Mouse (Mus musculus) left cerebral cortex, adult 2 months (tissue): ENCODE measurements around the gene Pkhd1. TPM values are rescaled to one million over a fixed set of nuclear protein-coding genes. Genes with fewer than 3 reads are reported as not detected.
"Not testable (repeated sequence)": the region's sequence is repeated elsewhere in the genome, so short reads cannot be mapped to it uniquely, and the experiment has no call there.

Experiments
- DNase-seq, 2 experiments: peaks; one replicate each; pipeline ENCODE4 v3.0.0; 2021 to 2022; ENCODE audit warnings: low spot score in 2 of 2, mixed read lengths in 1 of 2; ENCODE audit errors: extremely low spot score in 1 of 2
- H3K27ac ChIP-seq: fragments of 200-600 bp; 2 replicates; pipeline ENCODE4 v1.8.1; 2022
- H3K4me3 ChIP-seq: fragments of 200-600 bp; 2 replicates; pipeline ENCODE4 v1.8.1; 2022
- CTCF ChIP-seq: fragments of 200-600 bp; IDR thresholded peaks from 2 replicates; pipeline ENCODE4 v1.8.1; 2022; ENCODE audit warnings: antibody characterized with exemption, mild to moderate bottlenecking, moderate library complexity
- intact Hi-C: fragments of 180-260 bp; cut with DNase I; formaldehyde crosslinking; loops from one replicate; pipeline ENCODE4 v1.15.1; 2025
- total RNA-seq, 2 experiments: library from RNA; stranded (reverse); gene quantifications; 2 replicates each; pipeline ENCODE4 v1.2.3; 2021

Pkhd1 gene
- total RNA-seq, 2 experiments from 2014 or later: 0.09 TPM; not detected in 1

DNA sequence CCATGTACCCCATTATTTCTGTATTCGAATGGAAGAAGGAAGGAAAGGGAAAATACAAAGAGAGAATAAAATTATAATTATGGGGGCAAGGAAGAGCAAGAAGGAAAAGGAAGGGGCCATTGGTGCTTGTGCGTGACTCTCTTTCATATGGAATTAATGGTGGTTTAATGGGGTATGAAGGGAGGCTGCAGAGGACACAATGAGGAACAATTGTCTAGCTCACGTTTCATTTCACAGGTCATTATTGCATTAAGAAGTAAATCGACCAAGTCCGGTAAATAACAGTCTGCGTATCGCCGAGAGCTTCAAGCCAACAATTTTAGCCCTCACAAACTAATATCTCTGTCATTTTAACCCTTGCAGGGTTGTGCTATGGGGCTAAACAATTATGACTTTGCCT is 437.7 kb downstream of the Pkhd1 start:
- DNase-seq: no peak
- TF ChIP-seq CTCF: no peak
- no peak overlapping the region for H3K4me3 ChIP-seq
- H3K27ac ChIP-seq: no peak overlapping the region
- intact Hi-C loops: no loop called here

- intact Hi-C loops: no loop called here
- H3K27ac ChIP-seq: no peak overlapping the region
- no peak overlapping the region for H3K4me3 ChIP-seq
- no peak for TF ChIP-seq CTCF
- no peak for DNase-seq
These were observed 446.7 kb downstream of the Pkhd1 start for GRCm38 (mm10) chr1:20171199-20171598.

GRCm38 (mm10) chr1:20150627-20151026 is 467.2 kb downstream of the Pkhd1 start:
- H3K27ac ChIP-seq, DNase-seq, H3K4me3 ChIP-seq, intact Hi-C loops: not testable (repeated sequence)

- no peak overlapping the region for H3K27ac ChIP-seq
- intact Hi-C loops: no loop called here
- DNase-seq: no peak
- no peak overlapping the region for H3K4me3 ChIP-seq
- TF ChIP-seq CTCF: no peak
These were observed 467.8 kb downstream of the Pkhd1 start for GRCm38 (mm10) chr1:20150016-20150415.

DNA sequence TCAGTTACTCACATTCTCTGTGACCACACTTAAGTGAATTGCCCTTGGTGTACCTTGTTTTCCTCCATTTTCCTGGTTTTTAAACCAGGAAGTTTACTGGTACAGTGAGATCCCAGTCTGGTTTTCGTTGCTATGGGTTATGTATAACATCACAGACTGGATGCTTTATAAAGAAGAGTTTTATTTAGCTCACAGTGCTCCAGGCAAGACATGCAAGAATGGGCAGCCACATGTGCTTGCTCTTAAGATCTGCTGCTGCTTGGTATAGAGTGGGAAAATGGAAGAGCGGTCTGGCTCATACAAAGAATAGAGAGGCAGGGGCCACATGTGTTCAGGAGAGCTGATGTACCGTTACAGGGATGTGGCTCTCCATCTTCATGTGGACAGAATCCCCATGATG is 481.7 kb downstream of the Pkhd1 start:
- no peak overlapping the region for H3K4me3 ChIP-seq
- TF ChIP-seq CTCF: no peak
- intact Hi-C loops: no loop called here
- DNase-seq: no peak
- no peak overlapping the region for H3K27ac ChIP-seq

DNA sequence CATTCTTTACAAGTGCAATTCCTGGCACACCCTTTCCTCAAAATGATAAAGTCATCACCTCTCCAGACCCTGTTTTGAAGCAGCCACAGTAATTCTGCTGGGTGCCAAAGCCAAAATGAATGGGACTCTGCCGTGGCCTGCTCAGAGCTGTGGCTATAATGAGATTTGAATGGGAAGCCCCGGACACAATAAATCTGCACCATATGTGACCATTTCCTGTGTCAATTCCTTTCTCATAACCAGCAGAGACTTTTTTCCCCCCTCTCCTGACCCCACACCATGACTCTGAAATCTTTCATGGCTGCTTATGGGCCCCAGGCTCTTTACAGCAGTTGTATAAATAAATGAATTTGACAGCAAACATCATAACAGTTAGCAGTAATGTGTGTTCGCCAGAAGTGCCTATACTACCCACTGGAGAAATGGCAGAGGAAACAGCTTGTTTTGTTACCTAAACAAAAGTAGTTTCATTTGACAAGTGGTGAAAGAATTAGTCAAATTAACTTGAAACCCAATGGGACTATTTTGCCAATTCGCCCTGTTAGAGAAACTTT is 482.7 kb downstream of the Pkhd1 start:
- DNase-seq: no peak
- TF ChIP-seq CTCF: no peak
- intact Hi-C loops: no loop called here
- no peak overlapping the region for H3K27ac ChIP-seq
- no peak overlapping the region for H3K4me3 ChIP-seq

- intact Hi-C loops: no loop called here
- H3K27ac ChIP-seq: no peak overlapping the region
- no peak overlapping the region for H3K4me3 ChIP-seq
- TF ChIP-seq CTCF: no peak
- DNase-seq: no peak
These were observed 484.2 kb downstream of the Pkhd1 start for GRCm38 (mm10) chr1:20133636-20134035.

DNA sequence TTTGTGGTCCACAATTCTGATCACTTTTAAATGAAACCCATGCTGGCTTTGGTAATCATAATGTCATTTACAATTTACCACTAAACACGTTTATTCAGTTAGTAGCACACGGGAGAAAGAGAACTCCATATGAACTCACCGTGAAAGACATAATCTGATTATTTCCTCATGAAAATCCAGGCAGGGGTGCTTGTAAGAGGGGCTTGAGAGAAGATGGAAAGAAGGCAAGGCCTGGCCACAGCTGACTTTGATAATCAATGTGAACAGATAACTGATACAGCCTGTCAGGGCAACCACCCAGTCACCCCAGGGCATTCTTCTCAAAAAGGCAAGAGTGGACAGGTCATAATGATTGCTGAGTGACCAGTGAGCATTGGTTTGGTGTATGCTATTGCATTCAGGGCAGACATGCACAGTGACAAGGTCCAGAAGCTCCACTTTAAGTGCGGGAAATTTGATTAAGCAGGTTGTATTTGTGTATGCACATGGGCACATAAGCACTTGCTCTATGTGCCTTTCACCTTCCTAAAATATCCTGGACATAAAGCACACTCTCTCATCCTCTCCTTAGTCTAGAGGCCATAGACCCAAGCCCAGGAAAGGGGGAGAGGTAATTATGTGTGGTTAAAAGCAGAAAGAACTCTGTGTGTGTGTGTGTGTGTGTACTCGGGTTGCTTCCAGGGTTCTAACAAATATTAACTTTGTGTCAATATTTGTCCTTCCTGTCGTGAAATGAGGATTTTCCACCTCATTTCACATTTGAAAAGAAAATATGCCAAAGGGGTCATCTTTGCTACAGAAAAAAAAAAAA is 485.9 kb downstream of the Pkhd1 start:
- DNase-seq: no peak
- Histone ChIP-seq H3K4me3 (no peak overlapping the region), H3K27ac (no peak overlapping the region)
- intact Hi-C loops: no loop called here
- TF ChIP-seq CTCF: no peak

GRCm38 (mm10) chr1:20117331-20117730 is 500.5 kb downstream of the Pkhd1 start:
- intact Hi-C loops: no loop called here
- H3K27ac ChIP-seq: no peak overlapping the region
- TF ChIP-seq CTCF: no peak
- DNase-seq: no peak
- H3K4me3 ChIP-seq: no peak overlapping the region

DNA sequence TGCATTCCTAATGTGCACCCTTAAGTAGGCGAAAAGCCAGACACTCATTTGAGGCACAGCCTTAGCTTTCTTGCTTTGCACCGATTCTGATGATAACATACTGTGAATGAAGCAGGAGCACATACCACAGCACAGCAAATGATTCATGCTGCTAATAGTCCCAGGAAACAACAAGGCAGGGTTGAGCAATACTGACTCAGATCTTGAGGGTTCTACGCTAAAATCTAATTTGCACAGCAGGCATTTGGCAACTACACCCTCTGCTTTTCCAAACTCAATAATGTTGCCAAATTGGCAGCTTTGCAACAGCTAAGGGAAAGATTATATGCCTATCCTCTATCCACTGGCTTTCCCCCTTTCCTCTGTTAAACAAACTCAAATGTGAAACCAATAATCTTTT is 548.1 kb downstream of the Pkhd1 start:
- TF ChIP-seq CTCF: no peak
- H3K27ac ChIP-seq: no peak overlapping the region
- DNase-seq: peak in 1 of 2 experiments; percentile 10
- intact Hi-C loops: no loop called here
- no peak overlapping the region for H3K4me3 ChIP-seq

- peak in 1 of 2 experiments; percentile 18 for DNase-seq
- no peak for TF ChIP-seq CTCF
- intact Hi-C loops: no loop called here
- Histone ChIP-seq H3K27ac (no peak overlapping the region), H3K4me3 (no peak overlapping the region)
These were observed 559.6 kb downstream of the Pkhd1 start for GRCm38 (mm10) chr1:20058245-20058644.

- no peak for DNase-seq
- intact Hi-C loops: no loop called here
- TF ChIP-seq CTCF: no peak
- Histone ChIP-seq H3K4me3 (no peak overlapping the region), H3K27ac (no peak overlapping the region)
These were observed 578.5 kb downstream of the Pkhd1 start for GRCm38 (mm10) chr1:20039389-20039788.

GRCm38 (mm10) chr1:20035277-20035676 is 582.6 kb downstream of the Pkhd1 start:
- Histone ChIP-seq H3K4me3 (no peak overlapping the region), H3K27ac (no peak overlapping the region)
- no peak for TF ChIP-seq CTCF
- intact Hi-C loops: no loop called here
- no peak for DNase-seq
